Mouse (Mus musculus): ENCODE results near the gene Ucn3. TPM values are rescaled to one million over a fixed set of nuclear protein-coding genes. Genes with fewer than 3 reads are reported as not detected.

Gene Ucn3
- polyA plus RNA-seq (2015; fragmentation: Nextera tagmentation; extraction: Ambion mirVana), result not detected in 2 replicates

GRCm38 (mm10) chr13:3945249-3945648 lies at the start of gene Ucn3:
Gene Ucn3, minus strand, starts transcription at chr13:3945349.
- H3K4me1 ChIP-seq (replicated peaks), result no peaks in the 10 kb centered on the region
- no peaks in the 10 kb centered on the region for H3K9me3 ChIP-seq
- no peak for ATAC-seq (ENCODE audit: low read depth)
- no peak within 1 kb of the TSS for H3K9ac ChIP-seq
- H3K4me2 ChIP-seq, result no peak within 1 kb of the TSS
- WGBS, result 74% methylated on average over 2 of the region's 2 CpGs
- H3K27ac ChIP-seq (replicated peaks), result no peak within 1 kb of the TSS
- H3K27me3 ChIP-seq, result no peaks in the 10 kb centered on the region
- H3K36me3 ChIP-seq, result no peaks in the 10 kb centered on the region
- H3K4me3 ChIP-seq, result no peak within 1 kb of the TSS

- no peak overlapping the region for H3K9ac ChIP-seq
- no peaks in the 10 kb centered on the region for H3K36me3 ChIP-seq
- no peaks in the 10 kb centered on the region for H3K9me3 ChIP-seq
- H3K27me3 ChIP-seq, result no peaks in the 10 kb centered on the region
- no peak overlapping the region for H3K4me2 ChIP-seq
- H3K4me1 ChIP-seq (replicated peaks), result no peaks in the 10 kb centered on the region
- no peak overlapping the region for H3K4me3 ChIP-seq
- ATAC-seq (ENCODE audit: low read depth), result no peak
- no peak overlapping the region for H3K27ac ChIP-seq (replicated peaks)
Measured at GRCm38 (mm10) chr13:3992081-3992480, 46.9 kb upstream of the Ucn3 start.

DNA sequence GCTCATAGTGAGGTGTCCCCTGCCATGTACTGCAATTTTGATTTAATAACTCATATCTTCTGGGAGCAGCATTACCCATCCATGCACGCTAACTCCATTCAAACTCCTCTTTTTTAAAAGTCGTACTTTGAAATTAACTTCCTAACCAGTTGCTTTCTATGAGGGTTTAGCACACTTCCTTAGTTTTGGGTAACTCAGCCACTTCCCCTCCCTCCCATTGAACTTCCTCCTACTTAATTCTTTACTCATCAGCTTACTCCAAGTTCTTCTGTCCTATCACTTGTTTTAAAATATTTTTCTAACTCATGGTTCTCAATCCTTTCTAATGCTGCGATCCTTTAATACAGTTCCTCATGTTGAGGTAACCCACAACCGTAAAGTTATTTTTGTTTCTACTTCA lies 23.7 kb upstream of the Ucn3 start:
- Histone ChIP-seq H3K36me3 (no peaks in the 10 kb centered on the region), H3K4me3 (no peak overlapping the region), H3K4me1 (replicated peaks) (no peaks in the 10 kb centered on the region), H3K9me3 (no peaks in the 10 kb centered on the region), H3K27me3 (no peaks in the 10 kb centered on the region), H3K9ac (no peak overlapping the region), H3K27ac (replicated peaks) (no peak overlapping the region), H3K4me2 (no peak overlapping the region)
- no peak for ATAC-seq (ENCODE audit: low read depth)
- 94% methylated on average over 4 of the region's 4 CpGs for WGBS

DNA sequence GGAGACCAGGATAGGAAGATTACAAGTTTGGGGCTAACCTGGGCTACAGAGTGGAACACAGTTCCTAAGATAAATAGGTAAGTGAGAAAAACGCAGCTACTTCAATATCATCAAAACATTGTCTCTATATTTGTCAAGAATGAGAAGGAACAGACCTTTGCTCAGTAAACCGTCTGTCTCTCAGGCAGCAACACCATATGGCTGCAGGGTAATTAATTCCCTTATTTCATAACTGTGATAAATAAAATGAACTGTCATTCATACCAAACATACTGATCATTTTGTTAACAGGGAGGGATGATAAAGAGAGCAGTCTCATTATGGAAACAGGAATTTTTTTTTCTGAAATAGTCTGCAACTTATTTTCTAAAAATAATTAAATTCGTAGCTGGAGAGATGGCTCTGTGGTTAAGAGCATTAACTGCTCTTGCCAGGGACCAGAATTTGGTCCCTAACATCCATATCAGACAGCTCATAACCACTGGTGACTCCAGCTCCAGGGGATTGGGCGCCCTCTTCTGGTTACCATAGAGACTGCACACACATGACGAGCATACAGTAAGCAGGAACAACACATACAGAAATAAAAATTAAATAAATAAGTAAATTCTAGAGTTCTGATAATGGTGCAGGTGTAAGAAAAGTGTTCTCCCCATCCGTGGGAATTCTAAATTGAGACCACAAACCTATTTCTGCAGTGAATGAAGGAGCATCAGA lies 6.2 kb upstream of the Ucn3 start:
- H3K4me3 ChIP-seq, result no peak overlapping the region
- H3K9ac ChIP-seq, result no peak overlapping the region
- no peaks in the 10 kb centered on the region for H3K36me3 ChIP-seq
- no peaks in the 10 kb centered on the region for H3K27me3 ChIP-seq
- no peak for ATAC-seq (ENCODE audit: low read depth)
- whole genome bisulfite sequencing, result 81% methylated on average over 6 of the region's 6 CpGs
- H3K4me1 ChIP-seq (replicated peaks), result no peaks in the 10 kb centered on the region
- H3K4me2 ChIP-seq, result no peak overlapping the region
- H3K9me3 ChIP-seq, result no peaks in the 10 kb centered on the region
- no peak overlapping the region for H3K27ac ChIP-seq (replicated peaks)

GRCm38 (mm10) chr13:3949477-3949876 lies 4.3 kb upstream of the Ucn3 start:
- Histone ChIP-seq H3K9ac (no peak overlapping the region), H3K4me2 (no peak overlapping the region), H3K9me3 (no peaks in the 10 kb centered on the region), H3K27me3 (no peaks in the 10 kb centered on the region), H3K27ac (replicated peaks) (no peak overlapping the region), H3K4me3 (no peak overlapping the region), H3K4me1 (replicated peaks) (no peaks in the 10 kb centered on the region), H3K36me3 (no peaks in the 10 kb centered on the region)
- no peak for ATAC-seq (ENCODE audit: low read depth)
- 88% methylated on average over 4 of the region's 4 CpGs for WGBS

DNA sequence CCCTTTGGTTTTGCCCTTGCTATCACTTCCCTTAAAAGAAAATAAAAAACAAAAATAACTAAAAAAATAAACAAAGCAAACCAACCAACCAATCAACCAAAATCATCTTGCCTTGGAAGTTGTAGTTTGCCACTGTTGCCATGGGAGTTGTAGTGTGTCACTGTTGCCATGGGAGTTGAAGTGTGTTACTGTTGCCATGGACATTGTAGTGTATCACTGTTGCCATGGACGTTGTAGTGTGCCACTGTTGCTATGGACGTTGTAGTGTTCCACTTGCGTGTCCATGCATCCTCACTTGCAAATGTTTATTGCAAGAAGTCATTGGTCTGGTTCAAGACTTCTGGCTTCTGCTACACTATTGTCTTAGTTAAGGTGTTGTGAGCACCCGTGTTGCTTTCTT lies 2.1 kb upstream of the Ucn3 start:
- no peaks in the 10 kb centered on the region for H3K27me3 ChIP-seq
- H3K9ac ChIP-seq, result no peak overlapping the region
- no peak overlapping the region for H3K27ac ChIP-seq (replicated peaks)
- no peak overlapping the region for H3K4me2 ChIP-seq
- no peaks in the 10 kb centered on the region for H3K9me3 ChIP-seq
- no peaks in the 10 kb centered on the region for H3K4me1 ChIP-seq (replicated peaks)
- no peaks in the 10 kb centered on the region for H3K36me3 ChIP-seq
- WGBS, result 89% methylated on average over 4 of the region's 4 CpGs
- no peak overlapping the region for H3K4me3 ChIP-seq
- ATAC-seq (ENCODE audit: low read depth), result no peak

- no peaks in the 10 kb centered on the region for H3K9me3 ChIP-seq
- no peak overlapping the region for H3K27ac ChIP-seq (replicated peaks)
- no peak overlapping the region for H3K4me3 ChIP-seq
- no peaks in the 10 kb centered on the region for H3K36me3 ChIP-seq
- no peaks in the 10 kb centered on the region for H3K27me3 ChIP-seq
- no peak for ATAC-seq (ENCODE audit: low read depth)
- 81% methylated on average over 7 of the region's 7 CpGs for WGBS
- no peak overlapping the region for H3K9ac ChIP-seq
- no peak overlapping the region for H3K4me2 ChIP-seq
- H3K4me1 ChIP-seq (replicated peaks), result no peaks in the 10 kb centered on the region
Measured at GRCm38 (mm10) chr13:3944699-3945098, 450 bp downstream of the Ucn3 start.

GRCm38 (mm10) chr13:3926046-3926445 lies 19.1 kb downstream of the Ucn3 start:
- no peak overlapping the region for H3K4me2 ChIP-seq
- H3K4me3 ChIP-seq, result no peak overlapping the region
- no peak for ATAC-seq (ENCODE audit: low read depth)
- H3K9ac ChIP-seq, result no peak overlapping the region
- H3K27me3 ChIP-seq, result no peaks in the 10 kb centered on the region
- H3K36me3 ChIP-seq, result no peaks in the 10 kb centered on the region
- 94% methylated on average over 6 of the region's 6 CpGs for WGBS
- H3K9me3 ChIP-seq, result no peaks in the 10 kb centered on the region
- H3K27ac ChIP-seq (replicated peaks), result no peak overlapping the region
- no peaks in the 10 kb centered on the region for H3K4me1 ChIP-seq (replicated peaks)

DNA sequence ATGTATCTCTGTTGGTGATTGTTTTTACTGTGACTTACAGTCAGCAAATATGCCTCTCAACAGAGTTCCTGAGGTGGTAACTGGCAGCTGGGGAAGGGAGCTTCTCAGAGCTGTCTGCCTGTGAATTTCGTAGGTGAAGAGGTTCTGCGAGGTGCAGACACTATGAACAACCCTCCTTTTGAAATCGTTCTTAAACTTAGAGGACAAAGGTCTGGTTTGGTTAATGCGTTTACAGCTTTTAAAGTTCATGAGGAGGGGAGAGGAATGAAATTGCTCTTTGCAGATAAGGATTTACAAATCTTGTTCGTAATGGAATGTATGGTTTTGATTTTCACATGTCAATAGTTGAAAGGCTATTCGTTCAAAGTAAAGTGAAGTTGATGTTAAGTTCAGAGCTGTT lies 19.5 kb downstream of the Ucn3 start:
- Histone ChIP-seq H3K4me2 (no peak overlapping the region), H3K27me3 (no peaks in the 10 kb centered on the region), H3K27ac (replicated peaks) (no peak overlapping the region), H3K4me3 (no peak overlapping the region), H3K4me1 (replicated peaks) (no peaks in the 10 kb centered on the region), H3K9me3 (no peaks in the 10 kb centered on the region), H3K9ac (no peak overlapping the region), H3K36me3 (no peaks in the 10 kb centered on the region)
- ATAC-seq (ENCODE audit: low read depth), result no peak
- 84% methylated on average over 6 of the region's 6 CpGs for WGBS

DNA sequence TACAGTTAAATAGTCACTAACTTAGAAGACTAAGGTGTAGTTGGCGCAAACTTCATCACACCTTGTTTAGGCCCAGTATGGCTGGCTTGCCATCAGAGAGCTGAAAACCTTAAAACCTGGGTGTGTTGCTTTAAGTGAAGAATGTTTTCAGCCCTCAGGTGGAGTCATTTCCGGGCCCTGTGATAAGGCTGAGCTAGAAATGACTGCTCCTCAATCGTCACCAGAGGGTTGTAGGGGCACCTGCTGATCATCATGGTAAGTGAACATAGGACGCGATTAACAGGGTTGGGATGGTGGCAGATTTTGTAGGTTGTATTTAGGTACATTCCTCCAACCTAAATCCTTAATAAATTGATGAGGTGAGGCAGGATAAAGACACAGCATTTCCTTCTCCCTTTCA lies 20.7 kb downstream of the Ucn3 start:
- WGBS, result 88% methylated on average over 5 of the region's 5 CpGs
- ATAC-seq (ENCODE audit: low read depth), result no peak
- Histone ChIP-seq H3K36me3 (no peaks in the 10 kb centered on the region), H3K9me3 (no peaks in the 10 kb centered on the region), H3K4me3 (no peak overlapping the region), H3K27ac (replicated peaks) (no peak overlapping the region), H3K4me1 (replicated peaks) (no peaks in the 10 kb centered on the region), H3K27me3 (no peaks in the 10 kb centered on the region), H3K9ac (no peak overlapping the region), H3K4me2 (no peak overlapping the region)

DNA sequence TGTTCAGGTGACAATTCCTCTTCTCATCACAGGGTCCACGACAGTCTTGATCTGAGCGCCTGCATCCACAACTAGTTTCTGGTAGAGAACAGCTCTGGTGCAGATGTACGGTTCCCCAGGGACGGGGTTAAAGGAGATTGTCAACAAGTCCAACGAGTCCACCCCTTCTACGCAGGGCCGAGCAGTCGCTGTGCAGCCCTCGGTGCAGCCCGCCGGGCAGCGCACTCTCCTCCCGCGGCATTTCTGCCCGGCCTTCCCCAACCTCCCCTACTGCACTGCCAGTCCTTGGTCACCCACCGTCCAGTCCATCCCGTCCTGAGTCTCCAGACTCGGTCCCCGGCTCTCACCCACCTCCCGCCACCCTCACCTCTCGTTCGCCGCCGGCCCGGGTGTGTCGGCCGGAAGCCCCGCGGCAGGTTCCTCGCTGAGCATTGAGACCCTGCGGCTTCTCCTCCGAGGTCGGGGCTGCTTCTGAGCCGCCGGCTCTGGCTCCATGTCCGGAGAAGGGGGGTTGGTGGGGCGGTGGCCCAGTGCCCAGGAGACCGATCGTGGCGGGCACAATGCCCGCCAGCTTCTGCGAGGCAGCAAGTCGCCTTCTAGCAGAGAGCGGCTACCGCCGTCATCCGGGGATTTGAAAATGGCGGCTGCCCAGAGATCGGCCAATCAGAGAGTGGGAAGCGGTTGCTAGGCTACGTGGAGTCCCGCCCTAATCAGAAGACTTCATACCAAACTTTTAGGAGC lies 27.4 kb downstream of the Ucn3 start, which contains the start of the genes Net1 and Tubal3:
Net1 (minus strand) TSS at position 650 of the 741 bp plus-strand sequence.
Tubal3 (plus strand) TSS at position 704 of the 741 bp plus-strand sequence.
- under 1% methylated on average over 52 of the region's 52 CpGs for WGBS
- peak within 1 kb of the TSS; percentile 76 for H3K4me2 ChIP-seq
- H3K36me3 ChIP-seq, result no peaks in the 10 kb centered on the region
- H3K4me1 ChIP-seq (replicated peaks), result peaks cover 11% of the 10 kb centered on the region
- no peaks in the 10 kb centered on the region for H3K27me3 ChIP-seq
- H3K4me3 ChIP-seq, result peak within 1 kb of the TSS; percentile 82
- peak within 1 kb of the TSS; percentile 81 for H3K9ac ChIP-seq
- ATAC-seq (ENCODE audit: low read depth), result peak; percentile 99
- 0 out of 2 replicates have a peak within 1 kb of the TSS, but pooled peaks have one; percentile 42 for H3K27ac ChIP-seq (replicated peaks)
- H3K9me3 ChIP-seq, result no peaks in the 10 kb centered on the region

DNA sequence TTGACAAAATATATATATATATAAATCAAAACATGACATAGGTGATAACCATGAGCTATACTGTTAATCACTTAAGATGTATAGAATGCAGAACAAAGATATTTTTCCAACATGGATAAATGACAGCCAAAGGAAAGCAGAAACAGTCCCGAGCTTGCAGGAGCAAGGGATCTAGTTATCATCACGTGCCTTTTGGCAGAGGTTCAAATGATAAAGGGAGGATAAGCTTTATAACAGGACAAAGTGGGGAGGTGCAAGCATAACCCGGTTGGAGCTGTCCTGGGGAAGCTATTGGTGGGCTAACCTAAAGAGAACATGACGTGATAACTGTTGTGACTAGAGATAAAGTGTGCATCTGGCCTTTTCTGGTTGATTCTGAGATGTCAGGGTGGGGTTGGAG lies 31.6 kb downstream of the Ucn3 start:
- Histone ChIP-seq H3K4me1 (replicated peaks) (peaks cover 11% of the 10 kb centered on the region), H3K27me3 (no peaks in the 10 kb centered on the region), H3K27ac (replicated peaks) (no peak overlapping the region), H3K9me3 (no peaks in the 10 kb centered on the region), H3K36me3 (no peaks in the 10 kb centered on the region), H3K9ac (no peak overlapping the region), H3K4me2 (no peak overlapping the region), H3K4me3 (no peak overlapping the region)
- 91% methylated on average over 4 of the region's 4 CpGs for WGBS
- no peak for ATAC-seq (ENCODE audit: low read depth)

Data from neural tube, embryonic 13.5 days (tissue).